Mouse (Mus musculus): ENCODE results near the gene Acsbg1. TPM values are rescaled to one million over a fixed set of nuclear protein-coding genes. Genes with fewer than 3 reads are reported as not detected.
"Not testable (repeated sequence)": the region's sequence is repeated elsewhere in the genome, so short reads cannot be mapped to it uniquely, and the experiment has no call there.

Gene Acsbg1
- total and polyA plus RNA-seq, 2 experiments from 2014 or later = 57.1 to 106 TPM

GRCm38 (mm10) chr9:54700746-54701145 lies 39.1 kb upstream of the Acsbg1 start:
- peak overlapping the region; percentile 75 for H3K4me3 ChIP-seq (ENCODE audit: low read length)
- H3K27me3 ChIP-seq (ENCODE audit: insufficient read depth, low read length) = no peaks in the 10 kb centered on the region

DNA sequence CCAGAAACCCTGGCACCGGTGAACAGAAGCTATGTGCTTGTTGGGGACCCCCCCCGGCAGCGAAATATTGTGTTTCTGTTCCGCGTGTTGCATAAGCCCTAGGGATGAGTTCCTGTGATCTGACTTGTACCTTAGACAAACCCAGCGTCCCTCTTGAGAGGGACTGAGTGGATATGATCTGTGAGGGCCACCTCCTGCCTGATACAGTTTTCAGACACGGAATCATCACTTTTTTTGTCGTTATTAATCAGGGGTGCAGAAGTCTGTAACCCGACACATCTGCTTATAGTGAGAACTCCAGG lies 38.5 kb upstream of the Acsbg1 start:
- H3K27me3 ChIP-seq (ENCODE audit: insufficient read depth, low read length) = no peaks in the 10 kb centered on the region
- TF ChIP-seq CTCF (IDR thresholded peaks at IDR 0.05; ENCODE audit: low read depth) = no peak
- H3K36me3 ChIP-seq (ENCODE audit: insufficient read depth, low read length) = no peaks in the 10 kb centered on the region
- ATAC-seq (no peak), DNase-seq (ENCODE audit: low spot score) (peak; percentile 25)
- WGBS = 22% methylated on average over 9 of the region's 9 CpGs
- no peaks in the 10 kb centered on the region; the same call in 1 of the 2 replicates for H3K9me3 ChIP-seq (ENCODE audit: low read length)
- peak overlapping the region; percentile 62; the same call in 1 of the 2 replicates for H3K27ac ChIP-seq
- H3K4me1 ChIP-seq (ENCODE audit: insufficient read depth, low read length) = peaks cover 12% of the 10 kb centered on the region; the same call in 1 of the 2 replicates
- peak overlapping the region; percentile 95 for H3K4me2 ChIP-seq (ENCODE audit: low read depth, low read length)
- H3K4me3 ChIP-seq (ENCODE audit: low read length) = peak overlapping the region; percentile 75
- peak overlapping the region; percentile 90 for H3K9ac ChIP-seq (replicated peaks; ENCODE audit: low read length)

More at GRCm38 (mm10) chr9:54700746-54701145, 39.1 kb upstream of the Acsbg1 start:
- H3K4me1 ChIP-seq (ENCODE audit: insufficient read depth, low read length) = peaks cover 12% of the 10 kb centered on the region; the same call in 1 of the 2 replicates
- no peak overlapping the region for H3K9ac ChIP-seq (replicated peaks; ENCODE audit: low read length)
- 84% methylated on average over 7 of the region's 7 CpGs for WGBS
- H3K36me3 ChIP-seq (ENCODE audit: insufficient read depth, low read length) = no peaks in the 10 kb centered on the region
- H3K4me2 ChIP-seq (ENCODE audit: low read depth, low read length) = peak overlapping the region; percentile 95
- no peak for TF ChIP-seq CTCF (IDR thresholded peaks at IDR 0.05; ENCODE audit: low read depth)
- DNase-seq (ENCODE audit: low spot score) (no peak), ATAC-seq (no peak)
- H3K27ac ChIP-seq = no peak overlapping the region
- H3K9me3 ChIP-seq (ENCODE audit: low read length) = no peaks in the 10 kb centered on the region; the same call in 1 of the 2 replicates

GRCm38 (mm10) chr9:54699345-54700173 lies 37.9 kb upstream of the Acsbg1 start:
- H3K9ac ChIP-seq (replicated peaks; ENCODE audit: low read length) = peak overlapping the region; percentile 90
- H3K9me3 ChIP-seq (ENCODE audit: low read length) = no peaks in the 10 kb centered on the region; the same call in 1 of the 2 replicates
- H3K4me2 ChIP-seq (ENCODE audit: low read depth, low read length) = peak overlapping the region; percentile 95
- DNase-seq (ENCODE audit: low spot score) = peak; percentile 90
- H3K4me1 ChIP-seq (ENCODE audit: insufficient read depth, low read length) = peaks cover 12% of the 10 kb centered on the region; the same call in 1 of the 2 replicates
- H3K27me3 ChIP-seq (ENCODE audit: insufficient read depth, low read length) = no peaks in the 10 kb centered on the region
- peak; percentile 87 for ATAC-seq
- WGBS = under 1% methylated on average over 87 of the region's 92 CpGs
- peak overlapping the region; percentile 75 for H3K4me3 ChIP-seq (ENCODE audit: low read length)
- TF ChIP-seq CTCF (IDR thresholded peaks at IDR 0.05; ENCODE audit: low read depth) = no peak
- peak overlapping the region; percentile 62; the same call in 1 of the 2 replicates for H3K27ac ChIP-seq
- no peaks in the 10 kb centered on the region for H3K36me3 ChIP-seq (ENCODE audit: insufficient read depth, low read length)

GRCm38 (mm10) chr9:54699087-54699344 lies 37.3 kb upstream of the Acsbg1 start:
- no peak for DNase-seq (ENCODE audit: low spot score)
- Histone ChIP-seq H3K27ac (peak overlapping the region; percentile 62; the same call in 1 of the 2 replicates), H3K36me3 (ENCODE audit: insufficient read depth, low read length) (no peaks in the 10 kb centered on the region), H3K4me1 (ENCODE audit: insufficient read depth, low read length) (peaks cover 12% of the 10 kb centered on the region; the same call in 1 of the 2 replicates), H3K9ac (replicated peaks; ENCODE audit: low read length) (peak overlapping the region; percentile 90), H3K27me3 (ENCODE audit: insufficient read depth, low read length) (no peaks in the 10 kb centered on the region), H3K4me3 (ENCODE audit: low read length) (peak overlapping the region; percentile 75), H3K4me2 (ENCODE audit: low read depth, low read length) (peak overlapping the region; percentile 95), H3K9me3 (ENCODE audit: low read length) (no peaks in the 10 kb centered on the region; the same call in 1 of the 2 replicates)
- ATAC-seq = peak; percentile 63
- TF ChIP-seq CTCF (IDR thresholded peaks at IDR 0.05; ENCODE audit: low read depth) = no peak; the same call in 1 of the 2 replicates
- WGBS = 9% methylated on average over 27 of the region's 27 CpGs

DNA sequence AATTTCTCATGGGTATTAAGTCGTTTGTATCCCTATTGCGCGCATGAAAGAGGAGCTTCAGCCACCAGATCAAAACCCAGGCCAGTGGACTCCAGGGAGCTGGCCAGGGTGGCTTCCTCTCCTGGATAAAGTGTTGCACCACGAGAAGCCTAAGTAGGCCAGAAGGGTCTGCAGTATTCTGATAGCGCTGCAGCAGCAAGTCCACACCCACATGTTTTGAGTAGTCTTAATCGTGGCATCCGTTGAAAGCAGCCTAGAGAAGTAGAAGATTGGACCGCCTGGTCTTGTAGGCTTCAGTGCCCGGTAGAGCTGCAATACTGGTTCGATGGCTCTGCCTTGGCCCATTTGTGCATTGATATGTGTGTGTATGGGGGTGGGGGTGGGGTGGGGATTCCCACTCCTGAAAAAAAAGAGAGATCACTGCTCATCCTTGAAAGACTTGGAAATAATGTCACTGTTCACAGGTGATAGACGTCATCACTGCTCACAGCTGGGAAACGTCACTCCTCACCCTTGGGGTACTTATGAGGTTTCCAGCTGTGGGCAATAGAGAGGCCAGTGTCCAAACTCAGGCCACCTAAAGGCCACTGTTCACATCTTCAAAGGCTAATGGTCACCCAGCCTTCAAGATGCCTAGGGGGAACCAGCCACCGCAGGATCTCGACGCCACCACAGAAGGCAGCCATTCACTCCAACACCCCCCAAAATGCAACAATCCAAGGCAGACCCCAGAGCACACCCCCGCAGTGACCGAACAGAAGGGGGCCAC lies 36.8 kb upstream of the Acsbg1 start, which contains the start of gene Dnaja4:
TSS of gene Dnaja4 (plus strand) at position 556 of the 769 bp plus-strand sequence.
- no peaks in the 10 kb centered on the region; the same call in 1 of the 2 replicates for H3K9me3 ChIP-seq (ENCODE audit: low read length)
- DNase-seq (ENCODE audit: low spot score) = no peak
- ATAC-seq = 0 out of 2 replicates have a peak, but pooled peaks have one; percentile 21
- H3K4me2 ChIP-seq (ENCODE audit: low read depth, low read length) = peak within 1 kb of the TSS; percentile 95
- H3K4me3 ChIP-seq (ENCODE audit: low read length) = peak within 1 kb of the TSS; percentile 75
- H3K36me3 ChIP-seq (ENCODE audit: insufficient read depth, low read length) = no peaks in the 10 kb centered on the region
- peak within 1 kb of the TSS; percentile 62; the same call in 1 of the 2 replicates for H3K27ac ChIP-seq
- H3K4me1 ChIP-seq (ENCODE audit: insufficient read depth, low read length) = peaks cover 12% of the 10 kb centered on the region; the same call in 1 of the 2 replicates
- H3K27me3 ChIP-seq (ENCODE audit: insufficient read depth, low read length) = no peaks in the 10 kb centered on the region
- no peak; the same call in 1 of the 2 replicates for TF ChIP-seq CTCF (IDR thresholded peaks at IDR 0.05; ENCODE audit: low read depth)
- H3K9ac ChIP-seq (replicated peaks; ENCODE audit: low read length) = peak within 1 kb of the TSS; percentile 90
- WGBS = 69% methylated on average over 17 of the region's 17 CpGs

- DNase-seq (ENCODE audit: low spot score) = peak; percentile 44
- H3K9ac ChIP-seq (replicated peaks; ENCODE audit: low read length); ATAC-seq; H3K4me1 ChIP-seq (ENCODE audit: insufficient read depth, low read length); H3K36me3 ChIP-seq (ENCODE audit: insufficient read depth, low read length); H3K27ac ChIP-seq; H3K27me3 ChIP-seq (ENCODE audit: insufficient read depth, low read length); H3K9me3 ChIP-seq (ENCODE audit: low read length): not testable (repeated sequence)
- 3% methylated on average over 31 of the region's 31 CpGs for WGBS
- Histone ChIP-seq H3K4me2 (ENCODE audit: low read depth, low read length) (peak overlapping the region; percentile 56), H3K4me3 (ENCODE audit: low read length) (peak overlapping the region; percentile 29)
Observed at GRCm38 (mm10) chr9:54691241-54691805, 29.7 kb upstream of the Acsbg1 start.

DNA sequence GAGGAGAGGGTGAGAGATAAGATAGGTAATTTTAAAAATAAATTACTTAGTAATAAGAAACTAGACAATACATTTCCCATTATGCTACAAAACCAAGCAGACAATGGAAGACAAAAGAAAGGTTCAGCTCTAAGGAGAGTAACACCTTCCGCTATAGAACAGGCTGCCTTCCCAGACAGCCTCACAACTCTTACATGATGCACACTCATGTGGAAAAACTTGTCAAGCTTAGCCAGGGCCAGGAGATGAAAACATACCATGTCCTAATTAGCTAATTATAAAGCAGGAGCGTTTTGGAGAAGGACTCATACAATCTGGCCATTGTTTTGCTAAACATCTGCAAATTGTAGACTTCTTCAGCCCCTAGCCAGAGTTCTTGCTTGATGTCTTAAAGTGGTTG lies 29.0 kb upstream of the Acsbg1 start:
- not testable (repeated sequence) for H3K4me2 ChIP-seq (ENCODE audit: low read depth, low read length); H3K4me1 ChIP-seq (ENCODE audit: insufficient read depth, low read length); H3K27ac ChIP-seq; DNase-seq (ENCODE audit: low spot score); ATAC-seq; H3K36me3 ChIP-seq (ENCODE audit: insufficient read depth, low read length); H3K9me3 ChIP-seq (ENCODE audit: low read length); H3K27me3 ChIP-seq (ENCODE audit: insufficient read depth, low read length); H3K4me3 ChIP-seq (ENCODE audit: low read length); H3K9ac ChIP-seq (replicated peaks; ENCODE audit: low read length)
- 51% methylated on average over 2 of the region's 2 CpGs for WGBS

Data from hindbrain, postnatal 0 days (tissue).